Mouse (Mus musculus) embryo, embryonic 11.5 days (tissue): ENCODE measurements around the gene Gpn3.

Experiments
- DNase-seq: peaks from one replicate; pipeline ENCODE4 v3.0.0-alpha.2; 2012; ENCODE audit warnings: low read depth, low spot score

The Gpn3 gene

DNA sequence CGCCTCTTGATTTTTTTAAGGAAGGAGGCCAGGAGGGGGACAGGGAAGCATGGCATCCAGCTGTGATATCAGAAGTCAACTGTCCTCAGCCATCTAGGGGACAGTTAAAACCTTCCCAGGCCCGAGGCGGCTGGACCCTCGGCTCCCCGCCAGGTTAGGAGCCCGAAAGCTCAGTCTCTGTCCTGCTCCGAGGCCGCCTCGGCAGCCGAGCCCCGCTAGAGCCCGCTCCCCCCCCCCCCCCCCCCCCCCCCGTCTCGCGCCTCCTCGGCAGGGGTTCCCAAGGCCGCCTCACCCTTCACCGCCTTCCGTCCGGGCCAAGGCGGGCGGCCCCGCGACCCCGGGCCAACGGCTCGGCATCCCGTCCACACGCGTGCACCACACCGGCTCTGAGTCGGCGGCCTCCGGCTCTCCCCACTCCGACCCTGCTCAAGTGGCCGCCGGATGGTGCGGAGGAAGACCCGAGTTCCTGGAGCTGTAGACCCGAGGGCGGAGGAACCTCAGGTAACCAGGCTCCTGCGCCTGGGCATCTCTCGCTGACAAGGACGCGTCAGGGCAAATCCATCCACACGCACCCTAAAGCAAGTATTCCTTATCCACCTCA lies at the start of gene Gpn3:
Gpn3 (plus strand) TSS at position 286 of the 601 bp plus-strand sequence.
- DNase-seq: no peak

- no peak for DNase-seq
Measured at GRCm38 (mm10) chr5:122323523-122323922, 48.2 kb upstream of the Gpn3 start.

DNA sequence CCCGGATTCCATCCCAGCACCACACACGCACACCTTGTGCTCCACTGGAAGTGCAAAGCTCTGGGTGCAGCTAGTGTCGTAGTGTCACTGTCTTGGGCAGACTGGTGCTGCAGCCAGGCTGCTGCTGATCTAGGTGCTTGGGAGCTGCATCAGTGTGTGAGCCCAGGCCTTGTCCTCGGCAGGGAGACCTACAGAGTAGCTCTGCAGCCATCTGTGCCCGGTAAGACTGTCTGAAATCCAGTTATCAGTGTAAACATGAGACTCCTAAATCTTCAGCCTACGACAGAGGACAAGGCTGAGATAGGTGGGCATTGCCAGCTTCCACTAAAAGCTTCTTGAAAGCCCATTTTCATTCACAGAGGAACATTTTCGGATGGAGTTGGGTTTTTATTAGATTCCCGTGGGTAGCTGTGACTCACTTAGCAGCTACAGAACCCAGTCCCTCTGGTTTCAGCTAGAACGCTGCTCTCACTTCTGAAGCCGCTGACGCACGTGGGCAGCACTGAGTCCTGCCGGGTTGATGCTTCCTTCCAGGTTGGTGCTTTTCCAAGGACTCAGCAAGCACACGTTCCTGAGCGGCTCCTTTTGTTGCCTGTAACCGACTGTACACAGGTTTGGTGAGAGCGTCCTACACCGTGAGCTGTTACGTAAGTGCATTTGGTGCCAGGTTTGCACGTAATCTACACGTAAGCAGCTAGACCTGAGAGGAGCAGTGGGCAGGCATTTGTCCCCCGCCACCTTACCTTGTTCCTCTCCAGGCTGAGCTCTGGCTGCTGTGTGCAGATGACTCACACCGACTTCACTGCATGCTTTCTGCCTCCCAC lies 46.9 kb upstream of the Gpn3 start:
- DNase-seq: no peak

GRCm38 (mm10) chr5:122325477-122325876 lies 46.2 kb upstream of the Gpn3 start:
- DNase-seq: no peak

DNA sequence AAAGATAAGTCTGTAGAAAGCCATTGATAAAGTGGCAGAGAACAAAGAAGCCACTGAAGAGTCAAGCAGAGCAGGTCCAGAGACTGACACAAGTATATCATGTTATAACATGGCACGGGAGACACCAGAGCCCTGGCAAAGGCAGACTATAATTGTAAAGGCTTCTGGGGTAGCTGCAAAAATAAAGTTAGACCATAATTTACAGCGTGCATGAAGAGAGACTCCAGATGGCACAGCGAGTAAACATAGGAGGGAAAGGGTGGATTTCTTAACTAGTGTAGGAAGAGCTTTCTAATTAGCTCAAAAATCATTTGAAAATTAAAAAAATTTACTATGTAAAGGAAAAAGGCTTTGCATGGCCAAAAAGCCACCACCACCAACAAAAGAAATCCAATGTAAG lies 44.4 kb upstream of the Gpn3 start:
- DNase-seq: no peak

- DNase-seq: no peak
Measured at GRCm38 (mm10) chr5:122330269-122330668, 41.4 kb upstream of the Gpn3 start.

- DNase-seq: no peak
Measured at GRCm38 (mm10) chr5:122334682-122335081, 37.0 kb upstream of the Gpn3 start.

DNA sequence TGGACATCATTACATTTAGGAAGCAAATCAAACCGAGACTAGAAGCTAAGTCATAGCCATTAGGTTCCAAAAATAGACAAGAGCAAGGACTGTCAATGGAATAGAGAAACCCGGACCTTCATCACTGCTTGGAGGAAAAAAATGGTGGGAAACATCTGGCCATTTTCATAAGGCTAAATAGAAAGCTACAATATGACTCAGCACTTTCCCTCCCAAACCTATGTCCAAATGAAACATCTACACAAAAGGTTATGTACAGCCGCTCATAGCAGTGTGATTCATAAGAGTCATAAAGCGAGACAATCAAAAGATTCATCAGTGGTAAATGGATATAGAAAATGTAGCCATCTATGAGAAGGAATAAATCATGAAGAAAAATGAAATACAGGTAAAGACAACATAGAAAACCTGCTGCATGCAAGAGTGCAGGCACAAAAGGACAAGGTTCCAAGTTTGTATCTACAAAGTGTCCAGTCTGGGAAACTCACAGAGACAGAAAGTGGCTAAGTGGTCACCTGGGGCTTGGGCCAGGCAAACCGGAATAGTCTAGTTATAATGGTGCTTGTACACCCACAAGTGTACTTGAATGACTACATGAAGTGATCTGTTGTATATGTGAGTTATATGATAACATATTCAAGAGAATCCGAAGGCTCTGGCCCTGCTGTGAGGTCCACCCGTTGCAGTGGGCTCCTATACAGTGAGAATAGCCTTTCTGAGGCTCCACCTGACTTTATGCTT lies 35.0 kb upstream of the Gpn3 start:
- DNase-seq: no peak

GRCm38 (mm10) chr5:122342874-122343273 lies 28.8 kb upstream of the Gpn3 start:
- no peak for DNase-seq

GRCm38 (mm10) chr5:122343768-122344167 lies 27.9 kb upstream of the Gpn3 start:
- no peak for DNase-seq

DNA sequence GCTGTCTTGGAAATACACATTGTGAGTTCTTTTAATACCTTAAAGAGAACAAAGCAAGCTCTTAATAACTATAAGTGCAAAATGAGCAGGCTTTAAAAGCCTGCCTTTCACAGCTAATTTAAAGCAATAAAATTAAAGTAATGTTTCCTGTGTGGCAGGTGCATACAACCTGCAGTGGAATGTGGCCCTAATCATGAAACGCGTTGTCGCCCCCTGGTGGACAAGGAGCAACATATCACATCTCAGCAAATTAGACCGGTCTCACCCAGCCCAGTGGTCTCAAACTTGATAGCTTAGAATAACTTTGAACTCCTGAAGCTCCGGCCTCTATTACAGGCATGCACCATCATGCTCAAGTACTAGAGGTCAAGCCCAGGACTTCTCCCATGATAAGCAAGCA lies 27.4 kb upstream of the Gpn3 start:
- DNase-seq: peak; percentile 62

DNA sequence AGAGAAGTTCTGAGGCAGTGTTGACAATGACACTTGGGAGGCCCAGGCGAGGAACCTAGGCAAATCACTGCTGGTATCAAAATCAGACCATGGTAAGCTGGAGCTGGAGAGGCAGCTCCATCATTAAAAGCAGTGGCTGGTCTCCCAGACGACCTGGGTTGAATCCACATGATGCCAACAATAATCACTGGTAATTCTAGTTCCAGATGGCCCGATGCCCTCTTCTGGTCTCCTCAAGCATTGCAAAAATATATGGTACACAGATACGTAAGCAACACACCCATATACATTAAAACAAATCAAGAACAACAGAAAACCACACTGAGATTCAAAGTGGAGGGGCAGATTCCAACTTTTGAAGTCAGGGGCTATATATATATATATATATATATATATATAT lies 25.9 kb upstream of the Gpn3 start:
- no peak for DNase-seq

DNA sequence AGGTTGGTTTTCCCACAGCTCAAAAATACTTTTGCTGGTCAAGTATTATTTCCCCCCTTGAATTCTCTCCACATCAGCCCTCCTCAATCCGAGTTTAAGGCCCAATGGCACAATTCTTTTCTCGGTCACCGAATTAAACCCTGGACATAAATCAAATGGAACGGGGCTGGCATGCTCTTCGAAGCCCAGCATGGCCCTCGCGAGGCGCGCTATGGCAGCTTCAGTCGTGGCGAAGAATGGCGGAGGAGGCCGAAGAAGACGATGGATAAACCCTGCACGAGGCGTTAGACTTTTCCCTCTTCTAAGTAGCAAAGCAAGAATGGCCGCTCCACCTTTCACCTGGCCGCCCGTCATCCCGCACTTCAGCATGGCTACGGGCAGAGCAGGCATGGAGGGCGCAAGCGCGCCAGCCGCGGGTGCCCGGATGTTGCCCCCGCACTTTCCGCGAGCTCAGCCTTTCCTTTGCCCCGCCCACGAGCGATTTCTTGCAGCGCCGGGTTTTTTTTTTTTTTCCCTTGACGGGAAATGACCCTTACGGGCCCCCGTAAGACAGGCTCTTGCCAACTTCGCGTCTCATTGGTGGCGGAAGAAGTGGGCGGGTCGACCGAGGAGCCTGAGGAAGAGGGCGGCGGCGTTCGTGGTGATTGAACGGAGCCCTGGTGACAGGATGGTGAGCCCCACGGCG lies 17.7 kb upstream of the Gpn3 start, which contains the start of the genes Rad9b and Vps29:
Rad9b (minus strand) TSS at position 427 of the 685 bp plus-strand sequence.
Vps29 (plus strand) TSS at position 563 of the 685 bp plus-strand sequence.
- peak; percentile 99 for DNase-seq

DNA sequence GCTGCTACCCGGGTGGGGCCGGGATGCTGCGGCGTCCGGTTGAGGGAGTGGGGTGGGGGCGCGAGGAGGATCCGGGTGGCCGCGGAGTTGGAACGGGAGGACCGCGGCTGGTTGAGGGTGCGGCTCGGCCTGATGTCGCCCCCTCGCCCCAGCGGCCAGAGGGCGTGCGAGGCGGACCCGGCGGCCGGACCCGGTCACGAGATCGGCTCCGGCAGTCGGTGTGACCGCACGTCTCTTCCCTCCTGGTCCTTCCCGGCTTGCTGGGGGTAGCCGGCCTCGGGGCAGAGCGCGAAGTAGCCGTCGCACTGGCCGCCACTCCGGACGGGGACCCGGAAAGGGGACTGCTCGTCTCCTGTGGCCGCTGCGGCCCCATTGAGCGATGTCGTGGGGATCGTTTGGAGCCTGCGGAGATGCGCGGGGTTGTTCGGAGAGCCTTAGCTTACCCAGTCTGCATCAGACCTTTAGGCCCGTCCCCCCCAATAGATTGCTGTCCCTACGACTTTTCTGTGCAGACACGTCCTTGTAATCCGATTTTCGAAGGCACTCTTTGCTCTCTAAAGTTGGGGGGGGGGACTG lies 17.1 kb upstream of the Gpn3 start:
- DNase-seq: no peak

DNA sequence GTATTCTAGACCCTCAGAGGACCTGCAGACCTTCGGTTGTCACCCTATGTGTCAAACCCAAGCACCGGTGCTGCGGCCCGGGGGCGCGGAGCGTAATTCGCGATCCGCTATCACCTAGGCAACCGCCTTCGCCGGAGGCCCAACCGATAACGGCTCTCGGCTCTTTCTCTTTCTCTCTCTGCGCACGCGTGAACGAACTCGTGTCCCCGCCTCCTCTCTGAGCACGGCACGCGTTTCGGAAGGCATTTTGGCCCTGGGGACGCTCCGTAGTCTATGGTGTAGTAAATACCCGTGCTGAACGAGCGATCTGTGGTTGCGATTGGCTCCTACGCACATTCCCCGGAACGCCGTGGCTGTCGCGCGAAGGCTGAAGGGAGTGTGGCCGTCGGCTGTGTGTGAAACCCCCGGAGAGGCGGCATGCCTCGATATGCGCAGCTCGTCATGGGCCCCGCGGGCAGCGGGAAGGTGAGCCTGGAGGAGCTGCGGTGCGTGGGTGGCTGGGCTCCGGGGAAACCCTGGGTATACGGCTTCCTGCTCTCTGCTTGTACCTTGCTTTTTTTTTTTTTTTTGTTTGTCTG lies 605 bp downstream of the Gpn3 start, which contains the start of gene Fam216a:
Fam216a (minus strand) TSS at position 173 of the 578 bp plus-strand sequence.
- DNase-seq: peak; percentile 99

GRCm38 (mm10) chr5:122372878-122373277 lies 1.2 kb downstream of the Gpn3 start:
- DNase-seq: no peak

- no peak for DNase-seq
Measured at GRCm38 (mm10) chr5:122377101-122377833, 5.6 kb downstream of the Gpn3 start.

- DNase-seq: no peak
Measured at GRCm38 (mm10) chr5:122378171-122378570, 6.5 kb downstream of the Gpn3 start.

GRCm38 (mm10) chr5:122379374-122380155 lies 7.9 kb downstream of the Gpn3 start:
- DNase-seq: no peak
